Mouse (Mus musculus) limb, embryonic 13.5 days (tissue): Measurements from ENCODE around the gene Xxylt1. TPM values are rescaled to one million over a fixed set of nuclear protein-coding genes. Genes with fewer than 3 reads are reported as not detected.

Experiments used
- ATAC-seq: fragments of 200-750 bp; cut with Nextera tagmentation; 2 replicates; pipeline ENCODE4 v1.8.0; 2017; ENCODE audit warnings: low read depth, moderate number of reproducible peaks, moderate TSS enrichment; ENCODE audit not compliant: low FRiP score
- H3K27ac ChIP-seq: fragments of 300-500 bp; sonication (generic); 2 replicates; pipeline ENCODE4 v1.5.1; 2015; ENCODE audit warnings: inconsistent platforms, mild to moderate bottlenecking, moderate library complexity
- H3K27me3 ChIP-seq: fragments of 300-500 bp; sonication (generic); 2 replicates; pipeline ENCODE4 v1.6.1; 2015; ENCODE audit warnings: mild to moderate bottlenecking, inconsistent platforms
- H3K36me3 ChIP-seq: fragments of 300-500 bp; sonication (generic); 2 replicates; pipeline ENCODE4 v1.6.1; 2015; ENCODE audit warnings: inconsistent platforms, mild to moderate bottlenecking, moderate library complexity
- H3K4me1 ChIP-seq: fragments of 300-500 bp; sonication (generic); 2 replicates; pipeline ENCODE4 v1.6.1; 2015; ENCODE audit warnings: inconsistent platforms
- H3K4me2 ChIP-seq: fragments of 300-500 bp; sonication (generic); replicated peaks from 2 replicates; pipeline ENCODE4 v1.6.1; 2015; ENCODE audit warnings: inconsistent platforms, mild to moderate bottlenecking, moderate library complexity
- H3K4me3 ChIP-seq: fragments of 300-500 bp; sonication (generic); 2 replicates; pipeline ENCODE4 v1.5.1; 2015; ENCODE audit warnings: moderate library complexity, mild to moderate bottlenecking, inconsistent platforms
- H3K9ac ChIP-seq: fragments of 300-500 bp; sonication (generic); 2 replicates; pipeline ENCODE4 v1.6.1; 2015; ENCODE audit warnings: mild to moderate bottlenecking, inconsistent platforms
- H3K9me3 ChIP-seq: fragments of 300-500 bp; sonication (generic); 2 replicates; pipeline ENCODE4 v1.6.1; 2016; ENCODE audit warnings: inconsistent platforms
- WGBS: fragments of 180-500 bp; shearing (Covaris S2); methylation state at CpG from one replicate; pipeline ENCODE4 v1.1.7; 2015; 5-methylcytosine and 5-hydroxymethylcytosine counted together
- polyA plus RNA-seq: library from polyadenylated mRNA; unstranded; fragments of >200 nt; fragmentation: Nextera tagmentation; extraction: Ambion mirVana; gene quantifications from 2 replicates; pipeline ENCODE4 v1.2.1, GENCODE M21; 2015

The Xxylt1 gene
- polyA plus RNA-seq, 1 experiment from 2014 or later: 18.3 TPM

- WGBS: 94% methylated on average over 3 of the region's 3 CpGs
- ATAC-seq: no peak
- H3K27me3 ChIP-seq: no peaks in the 10 kb centered on the region
Measured at GRCm38 (mm10) chr16:30938664-30939063, 142.6 kb downstream of the Xxylt1 start.

DNA sequence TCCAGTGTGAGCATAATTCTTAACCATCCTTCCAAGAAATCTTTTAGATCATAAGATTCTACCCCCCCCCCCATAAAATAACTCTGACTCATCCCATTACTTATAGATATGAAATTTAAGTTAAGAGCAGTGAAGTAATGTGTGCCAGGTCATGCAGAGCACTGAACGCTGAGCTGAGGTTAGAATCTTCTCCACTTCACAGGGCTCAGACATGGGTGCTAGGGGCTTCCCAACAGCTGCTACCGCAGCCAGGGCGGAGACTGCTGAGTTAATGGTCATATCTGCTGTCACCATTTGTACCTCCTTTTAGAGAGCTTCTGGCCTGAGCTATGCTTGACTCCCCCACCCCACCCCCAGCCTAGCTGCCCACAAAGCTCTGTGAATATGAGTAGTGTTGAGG lies 143.6 kb downstream of the Xxylt1 start:
- 88% methylated on average over 3 of the region's 3 CpGs for WGBS
- peaks cover 18% of the 10 kb centered on the region for H3K4me1 ChIP-seq
- no peak for ATAC-seq

More at GRCm38 (mm10) chr16:30938664-30939063, 142.6 kb downstream of the Xxylt1 start:
- H3K36me3 ChIP-seq: no peaks in the 10 kb centered on the region
- H3K9ac ChIP-seq: no peak overlapping the region
- H3K4me3 ChIP-seq: no peak overlapping the region
- no peak overlapping the region for H3K4me2 ChIP-seq
- no peaks in the 10 kb centered on the region for H3K9me3 ChIP-seq
- H3K4me1 ChIP-seq: peaks cover 18% of the 10 kb centered on the region
- H3K27ac ChIP-seq: no peak overlapping the region

DNA sequence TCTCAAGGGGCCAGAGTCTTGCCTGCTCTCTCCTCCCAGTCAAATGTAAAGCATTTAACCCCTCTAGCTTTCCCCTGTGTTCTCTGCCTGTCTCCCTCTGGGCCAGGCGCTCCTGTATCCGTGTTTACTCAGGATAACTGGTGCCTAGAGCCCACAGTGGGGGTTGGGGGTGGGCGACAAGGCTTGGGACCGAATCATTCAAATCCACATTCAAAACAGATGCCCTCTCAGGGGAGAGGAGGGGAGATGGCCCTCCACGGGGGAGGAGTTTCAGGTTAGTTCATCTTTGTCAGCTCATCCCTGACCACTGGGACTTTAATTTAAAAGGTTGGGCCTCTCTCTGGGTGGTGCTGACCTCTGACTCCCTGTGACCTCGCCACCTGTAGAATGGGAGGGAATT lies 144.8 kb downstream of the Xxylt1 start:
- Histone ChIP-seq H3K9me3 (no peaks in the 10 kb centered on the region), H3K4me3 (no peak overlapping the region), H3K36me3 (no peaks in the 10 kb centered on the region), H3K27ac (no peak overlapping the region), H3K27me3 (peaks cover 7% of the 10 kb centered on the region; the same call in 1 of the 2 replicates), H3K4me2 (no peak overlapping the region), H3K4me1 (peaks cover 18% of the 10 kb centered on the region), H3K9ac (no peak overlapping the region)
- ATAC-seq: no peak
- 36% methylated on average over 6 of the region's 6 CpGs for WGBS

More for the DNA sequence above, 143.6 kb downstream of the Xxylt1 start:
- Histone ChIP-seq H3K36me3 (no peaks in the 10 kb centered on the region), H3K4me2 (no peak overlapping the region), H3K27ac (no peak overlapping the region), H3K9me3 (no peaks in the 10 kb centered on the region), H3K9ac (no peak overlapping the region), H3K27me3 (peaks cover under 1% of the 10 kb centered on the region; the same call in 1 of the 2 replicates), H3K4me3 (no peak overlapping the region)

- Histone ChIP-seq H3K4me2 (no peak overlapping the region), H3K9ac (no peak overlapping the region), H3K36me3 (no peaks in the 10 kb centered on the region), H3K9me3 (no peaks in the 10 kb centered on the region), H3K27me3 (peaks cover 7% of the 10 kb centered on the region; the same call in 1 of the 2 replicates), H3K4me3 (no peak overlapping the region), H3K27ac (no peak overlapping the region), H3K4me1 (peaks cover 18% of the 10 kb centered on the region)
- no peak for ATAC-seq
- 83% methylated on average over 7 of the region's 7 CpGs for WGBS
Measured at GRCm38 (mm10) chr16:30936012-30936461, 145.2 kb downstream of the Xxylt1 start.

DNA sequence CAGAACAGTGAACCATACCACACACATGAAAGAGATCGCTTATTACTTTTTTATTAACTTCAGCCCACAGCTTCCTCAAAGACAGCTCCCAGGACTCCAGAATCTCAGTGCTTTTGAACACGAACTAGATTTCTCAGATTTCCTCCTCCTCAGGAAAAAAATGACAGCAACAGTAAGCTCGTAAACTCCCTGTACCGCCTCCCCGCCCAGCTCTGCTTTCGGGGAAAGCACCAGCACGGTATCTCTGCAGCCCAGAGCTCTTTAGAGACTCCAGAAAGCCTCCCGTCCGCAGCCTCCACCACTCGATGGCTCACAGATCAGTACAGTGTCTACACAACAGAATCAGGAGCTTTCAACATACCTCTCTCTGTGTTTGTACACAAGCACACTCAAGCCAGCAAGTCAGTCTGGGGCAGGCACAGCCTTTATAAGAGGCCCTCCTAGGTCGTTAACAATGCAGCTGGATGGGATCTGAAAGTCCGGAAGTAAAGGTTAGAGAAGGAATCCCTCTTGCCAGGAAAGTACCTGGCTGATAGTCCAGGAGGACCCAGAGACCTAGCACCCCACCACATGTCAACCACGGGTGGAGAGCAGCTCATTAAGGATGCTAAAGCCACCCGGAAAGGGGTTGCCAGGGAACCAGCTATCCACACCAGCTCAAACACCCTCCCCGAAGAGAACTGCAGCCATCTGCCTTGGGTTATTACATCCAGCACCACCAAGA lies 146.1 kb downstream of the Xxylt1 start:
- 13% methylated on average over 15 of the region's 15 CpGs for WGBS
- Histone ChIP-seq H3K4me1 (peaks cover 18% of the 10 kb centered on the region), H3K36me3 (no peaks in the 10 kb centered on the region), H3K4me2 (peak overlapping the region; percentile 48), H3K9ac (no peak overlapping the region), H3K27ac (no peak overlapping the region; the same call in 1 of the 2 replicates), H3K4me3 (no peak overlapping the region), H3K27me3 (peaks cover 7% of the 10 kb centered on the region; the same call in 1 of the 2 replicates), H3K9me3 (peaks cover 6% of the 10 kb centered on the region; the same call in 1 of the 2 replicates)
- ATAC-seq: peak; percentile 40; the same call in 1 of the 2 replicates

DNA sequence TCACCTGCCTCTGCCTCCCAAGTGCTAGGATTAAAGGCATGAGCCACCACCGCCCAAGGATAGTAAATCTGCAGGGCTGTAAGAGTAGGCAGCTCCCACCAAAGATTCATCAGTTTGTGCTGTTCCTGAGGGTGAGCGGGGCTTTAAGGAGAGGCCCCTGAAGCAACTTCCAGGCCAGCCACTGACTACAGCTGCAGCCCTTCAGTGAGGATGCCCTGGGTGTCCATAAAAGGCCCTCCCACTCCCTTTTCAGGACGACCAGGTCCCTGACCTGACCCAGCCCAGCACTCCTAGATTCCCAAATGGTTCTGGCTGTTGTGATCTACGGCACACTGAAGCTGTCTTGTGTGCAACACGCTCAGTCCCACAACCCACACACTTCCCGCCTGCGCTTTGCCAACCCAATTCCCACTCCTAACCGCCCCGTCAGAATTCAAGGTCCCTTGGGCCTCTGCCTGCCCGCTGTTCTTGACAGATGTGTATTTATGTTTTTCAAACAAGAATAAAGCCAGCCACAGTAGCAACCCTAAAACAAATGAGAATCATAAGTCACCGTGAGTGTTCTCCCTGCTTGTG lies 146.9 kb downstream of the Xxylt1 start:
- Histone ChIP-seq H3K9ac (no peak overlapping the region), H3K36me3 (no peaks in the 10 kb centered on the region), H3K4me2 (peak overlapping the region; percentile 48), H3K9me3 (peaks cover 6% of the 10 kb centered on the region; the same call in 1 of the 2 replicates), H3K27me3 (peaks cover 7% of the 10 kb centered on the region; the same call in 1 of the 2 replicates), H3K4me3 (no peak overlapping the region), H3K27ac (no peak overlapping the region), H3K4me1 (peaks cover 18% of the 10 kb centered on the region)
- ATAC-seq: no peak
- 49% methylated on average over 11 of the region's 11 CpGs for WGBS

GRCm38 (mm10) chr16:30933366-30933765 lies 147.9 kb downstream of the Xxylt1 start:
- Histone ChIP-seq H3K4me2 (no peak overlapping the region), H3K27ac (no peak overlapping the region), H3K4me3 (no peak overlapping the region), H3K9ac (no peak overlapping the region), H3K27me3 (peaks cover 7% of the 10 kb centered on the region; the same call in 1 of the 2 replicates), H3K4me1 (peaks cover 18% of the 10 kb centered on the region), H3K9me3 (peaks cover 6% of the 10 kb centered on the region; the same call in 1 of the 2 replicates), H3K36me3 (no peaks in the 10 kb centered on the region)
- 93% methylated on average over 8 of the region's 8 CpGs for WGBS
- no peak for ATAC-seq

DNA sequence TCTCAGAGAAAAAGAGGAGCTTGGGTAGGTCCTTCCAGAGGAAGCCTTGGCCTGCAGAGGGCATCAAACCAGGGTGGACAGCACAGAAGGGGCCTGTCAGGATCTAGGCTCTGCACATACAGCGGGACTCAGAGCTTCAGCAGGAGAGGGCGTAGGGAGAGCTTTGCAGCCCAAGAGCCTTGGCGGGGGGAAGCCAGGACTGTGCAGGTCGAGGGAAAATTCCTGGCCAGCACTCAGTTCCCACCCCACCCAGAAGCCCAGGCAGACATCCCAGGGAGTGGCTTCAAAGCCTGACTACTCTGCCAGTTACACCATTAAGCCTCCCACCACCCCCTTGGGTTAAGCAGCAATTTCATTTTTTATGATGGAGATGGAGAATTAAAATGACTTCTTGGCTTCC lies 148.4 kb downstream of the Xxylt1 start:
- peaks cover 18% of the 10 kb centered on the region for H3K4me1 ChIP-seq
- H3K27ac ChIP-seq: no peak overlapping the region
- H3K36me3 ChIP-seq: no peaks in the 10 kb centered on the region
- H3K27me3 ChIP-seq: peaks cover 7% of the 10 kb centered on the region; the same call in 1 of the 2 replicates
- no peak overlapping the region for H3K9ac ChIP-seq
- no peak overlapping the region for H3K4me3 ChIP-seq
- H3K9me3 ChIP-seq: peaks cover 6% of the 10 kb centered on the region; the same call in 1 of the 2 replicates
- WGBS: 62% methylated on average over 4 of the region's 4 CpGs
- ATAC-seq: no peak
- no peak overlapping the region for H3K4me2 ChIP-seq

DNA sequence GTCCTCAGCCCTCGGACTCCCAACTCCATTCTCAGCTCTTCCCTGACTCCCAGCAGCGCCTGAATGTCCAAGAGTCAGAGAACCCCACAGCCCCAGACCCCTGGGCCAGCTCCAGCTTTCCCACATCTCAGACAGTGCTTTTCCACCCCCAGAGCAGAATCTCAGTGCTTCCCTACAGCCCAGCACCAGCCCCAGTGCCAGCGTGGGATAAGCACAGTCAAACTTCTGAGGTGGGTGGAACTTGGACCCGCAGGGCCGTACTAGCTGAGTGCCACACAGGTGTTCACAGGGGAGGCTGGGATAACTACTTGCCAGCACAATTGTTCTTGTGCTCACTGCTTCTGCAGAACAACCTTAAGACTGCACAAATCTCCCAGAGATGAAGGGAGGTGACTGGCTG lies 149.0 kb downstream of the Xxylt1 start:
- no peaks in the 10 kb centered on the region for H3K36me3 ChIP-seq
- H3K4me3 ChIP-seq: no peak overlapping the region
- no peak overlapping the region for H3K4me2 ChIP-seq
- H3K27me3 ChIP-seq: peaks cover 7% of the 10 kb centered on the region; the same call in 1 of the 2 replicates
- 79% methylated on average over 5 of the region's 5 CpGs for WGBS
- no peak for ATAC-seq
- H3K27ac ChIP-seq: no peak overlapping the region
- H3K9ac ChIP-seq: no peak overlapping the region
- H3K4me1 ChIP-seq: peaks cover 18% of the 10 kb centered on the region
- peaks cover 6% of the 10 kb centered on the region; the same call in 1 of the 2 replicates for H3K9me3 ChIP-seq

- H3K4me2 ChIP-seq: no peak overlapping the region
- no peaks in the 10 kb centered on the region; the same call in 1 of the 2 replicates for H3K4me1 ChIP-seq
- H3K27me3 ChIP-seq: peaks cover 7% of the 10 kb centered on the region; the same call in 1 of the 2 replicates
- H3K9ac ChIP-seq: no peak overlapping the region
- ATAC-seq: no peak
- H3K9me3 ChIP-seq: peaks cover 6% of the 10 kb centered on the region; the same call in 1 of the 2 replicates
- no peaks in the 10 kb centered on the region for H3K36me3 ChIP-seq
- H3K4me3 ChIP-seq: no peak overlapping the region
- H3K27ac ChIP-seq: no peak overlapping the region
- 82% methylated on average over 3 of the region's 3 CpGs for WGBS
Measured at GRCm38 (mm10) chr16:30929165-30929564, 152.1 kb downstream of the Xxylt1 start.

- Histone ChIP-seq H3K27me3 (peaks cover 9% of the 10 kb centered on the region; the same call in 1 of the 2 replicates), H3K36me3 (no peaks in the 10 kb centered on the region), H3K9ac (no peak overlapping the region), H3K4me3 (no peak overlapping the region), H3K27ac (no peak overlapping the region), H3K4me1 (no peaks in the 10 kb centered on the region; the same call in 1 of the 2 replicates), H3K4me2 (no peak overlapping the region), H3K9me3 (peaks cover 6% of the 10 kb centered on the region; the same call in 1 of the 2 replicates)
- no peak for ATAC-seq
- 71% methylated on average over 8 of the region's 8 CpGs for WGBS
Measured at GRCm38 (mm10) chr16:30928076-30928750, 153.0 kb downstream of the Xxylt1 start.
